Mouse (Mus musculus) kidney, postnatal 0 days (tissue): ENCODE results near the gene Med27. TPM values are rescaled to one million over a fixed set of nuclear protein-coding genes. Genes with fewer than 3 reads are reported as not detected.

ENCODE experiments used
- ATAC-seq: fragments of 200-750 bp; cut with Nextera tagmentation; replicated peaks from 2 replicates; pipeline ENCODE4 v1.8.0; 2017; ENCODE audit warnings: low read depth, moderate number of reproducible peaks, moderate TSS enrichment, moderate library complexity; ENCODE audit not compliant: low FRiP score
- DNase-seq: peaks from one replicate; pipeline ENCODE4 v3.0.0-alpha.2; 2016; ENCODE audit warnings: low spot score
- H3K27ac ChIP-seq: fragments of 300-500 bp; sonication (generic); 2 replicates; pipeline ENCODE4 v1.5.1; 2014; ENCODE audit warnings: mild to moderate bottlenecking
- H3K27me3 ChIP-seq: fragments of 300-500 bp; sonication (generic); 2 replicates; pipeline ENCODE4 v1.6.1; 2014; ENCODE audit warnings: low read length, mixed read lengths; ENCODE audit not compliant: insufficient read depth
- H3K36me3 ChIP-seq: fragments of 300-500 bp; sonication (generic); 2 replicates; pipeline ENCODE4 v1.6.1; 2014; ENCODE audit warnings: low read length, mixed read lengths; ENCODE audit not compliant: insufficient read depth
- H3K4me1 ChIP-seq: fragments of 300-500 bp; sonication (generic); replicated peaks from 2 replicates; pipeline ENCODE4 v1.6.1; 2014; ENCODE audit warnings: antibody characterized with exemption, low read length, mixed read lengths; ENCODE audit not compliant: insufficient read depth
- H3K4me2 ChIP-seq: fragments of 300-500 bp; sonication (generic); 2 replicates; pipeline ENCODE4 v1.6.1; 2014; ENCODE audit warnings: mild to moderate bottlenecking, low read length, moderate library complexity, mixed read lengths
- H3K4me3 ChIP-seq: fragments of 300-500 bp; sonication (generic); replicated peaks from 2 replicates; pipeline ENCODE4 v1.5.1; 2014; ENCODE audit warnings: low read depth, low read length
- H3K9ac ChIP-seq: fragments of 300-500 bp; sonication (generic); 2 replicates; pipeline ENCODE4 v1.6.1; 2014; ENCODE audit warnings: low read depth, low read length
- H3K9me3 ChIP-seq: fragments of 300-500 bp; sonication (generic); replicated peaks from 2 replicates; pipeline ENCODE4 v1.6.1; 2016; ENCODE audit warnings: low read length, inconsistent platforms, mixed read lengths
- CTCF ChIP-seq: IDR thresholded peaks from 2 replicates; pipeline ENCODE4 v1.5.1; 2016; ENCODE audit warnings: antibody characterized with exemption, low read depth, mild to moderate bottlenecking, moderate library complexity
- WGBS: fragments of 180-500 bp; shearing (Covaris S2); extraction: QIAGEN DNeasy Blood & Tissue Kit; methylation state at CpG from one replicate; pipeline ENCODE4 v1.1.7; 2014; 5-methylcytosine and 5-hydroxymethylcytosine counted together
- polyA plus RNA-seq: library from polyadenylated mRNA; unstranded; fragments of >200 nt; fragmentation: Nextera tagmentation; extraction: Ambion mirVana; gene quantifications from 2 replicates; pipeline ENCODE4 v1.2.1, GENCODE M21; 2015

The Med27 gene
- polyA plus RNA-seq, 1 experiment from 2014 or later: 38.1 TPM

- ATAC-seq: no peak
- Histone ChIP-seq H3K9me3 (no peaks in the 10 kb centered on the region), H3K27ac (no peak overlapping the region), H3K27me3 (no peaks in the 10 kb centered on the region), H3K9ac (no peak overlapping the region), H3K4me2 (no peak overlapping the region), H3K4me3 (no peak overlapping the region), H3K4me1 (no peaks in the 10 kb centered on the region; the same call in 1 of the 2 replicates), H3K36me3 (no peaks in the 10 kb centered on the region)
- WGBS: 70% methylated on average over 10 of the region's 10 CpGs
- TF ChIP-seq CTCF: no peak
- no peak for DNase-seq
Observed at GRCm38 (mm10) chr2:29422126-29422840, 75.7 kb downstream of the Med27 start.

- H3K27ac ChIP-seq: no peak overlapping the region
- WGBS: 72% methylated on average over 3 of the region's 3 CpGs
- TF ChIP-seq CTCF: no peak
- no peak overlapping the region for H3K9ac ChIP-seq
- no peak overlapping the region for H3K4me2 ChIP-seq
- no peaks in the 10 kb centered on the region for H3K27me3 ChIP-seq
- no peaks in the 10 kb centered on the region; the same call in 1 of the 2 replicates for H3K4me1 ChIP-seq
- no peak for ATAC-seq
- H3K36me3 ChIP-seq: no peaks in the 10 kb centered on the region
- no peaks in the 10 kb centered on the region for H3K9me3 ChIP-seq
- no peak overlapping the region for H3K4me3 ChIP-seq
- no peak for DNase-seq
Observed at GRCm38 (mm10) chr2:29423059-29423458, 76.4 kb downstream of the Med27 start.

GRCm38 (mm10) chr2:29425386-29425785, 78.8 kb downstream of the Med27 start:
- Histone ChIP-seq H3K4me2 (no peak overlapping the region), H3K9me3 (no peaks in the 10 kb centered on the region), H3K36me3 (no peaks in the 10 kb centered on the region), H3K4me3 (no peak overlapping the region), H3K27ac (no peak overlapping the region), H3K9ac (no peak overlapping the region), H3K27me3 (no peaks in the 10 kb centered on the region), H3K4me1 (no peaks in the 10 kb centered on the region; the same call in 1 of the 2 replicates)
- WGBS: 82% methylated on average over 2 of the region's 2 CpGs
- no peak for TF ChIP-seq CTCF
- ATAC-seq (no peak), DNase-seq (no peak)

GRCm38 (mm10) chr2:29426684-29427083, 80.1 kb downstream of the Med27 start:
- 55% methylated on average over 3 of the region's 3 CpGs for WGBS
- H3K9ac ChIP-seq: no peak overlapping the region
- ATAC-seq: no peak
- no peak for DNase-seq
- H3K4me2 ChIP-seq: no peak overlapping the region
- no peaks in the 10 kb centered on the region for H3K36me3 ChIP-seq
- no peak overlapping the region for H3K27ac ChIP-seq
- H3K27me3 ChIP-seq: no peaks in the 10 kb centered on the region
- no peaks in the 10 kb centered on the region; the same call in 1 of the 2 replicates for H3K4me1 ChIP-seq
- no peak overlapping the region for H3K4me3 ChIP-seq
- TF ChIP-seq CTCF: no peak
- no peaks in the 10 kb centered on the region for H3K9me3 ChIP-seq

GRCm38 (mm10) chr2:29432565-29432964, 85.9 kb downstream of the Med27 start:
- no peaks in the 10 kb centered on the region for H3K9me3 ChIP-seq
- H3K27ac ChIP-seq: no peak overlapping the region
- no peaks in the 10 kb centered on the region for H3K27me3 ChIP-seq
- H3K4me2 ChIP-seq: no peak overlapping the region
- no peak for ATAC-seq
- H3K4me1 ChIP-seq: no peaks in the 10 kb centered on the region
- H3K4me3 ChIP-seq: no peak overlapping the region
- no peaks in the 10 kb centered on the region for H3K36me3 ChIP-seq
- 78% methylated on average over 5 of the region's 5 CpGs for WGBS
- no peak overlapping the region for H3K9ac ChIP-seq
- no peak for TF ChIP-seq CTCF
- no peak for DNase-seq

GRCm38 (mm10) chr2:29436376-29436775, 89.8 kb downstream of the Med27 start:
- no peaks in the 10 kb centered on the region for H3K9me3 ChIP-seq
- 94% methylated on average over 6 of the region's 6 CpGs for WGBS
- no peak overlapping the region for H3K4me2 ChIP-seq
- no peaks in the 10 kb centered on the region for H3K27me3 ChIP-seq
- no peaks in the 10 kb centered on the region for H3K36me3 ChIP-seq
- H3K4me3 ChIP-seq: no peak overlapping the region
- no peak for DNase-seq
- no peaks in the 10 kb centered on the region; the same call in 1 of the 2 replicates for H3K4me1 ChIP-seq
- H3K27ac ChIP-seq: no peak overlapping the region
- ATAC-seq: no peak
- no peak for TF ChIP-seq CTCF
- no peak overlapping the region for H3K9ac ChIP-seq
